Mouse (Mus musculus) adrenal gland, adult 2 months (tissue): ENCODE data around the gene Camta1. TPM values are rescaled to one million over a fixed set of nuclear protein-coding genes. Genes with fewer than 3 reads are reported as not detected.

Experiments used
- DNase-seq: peaks from one replicate; pipeline ENCODE4 v3.0.0; 2021
- polyA plus RNA-seq: library from polyadenylated mRNA; depleted of rRNA; stranded (reverse); fragments of >200 nt; gene quantifications from 2 replicates; pipeline ENCODE4 v1.2.3, GENCODE M21; 2012
- total RNA-seq, 2 experiments: library from RNA; stranded (reverse); gene quantifications; 2 replicates each; pipeline ENCODE4 v1.2.3; 2021

Gene Camta1
- total and polyA plus RNA-seq, 3 experiments, result 8.5 to 35.0 (median 24.0) TPM

- DNase-seq, result no peak
These were observed 597.8 kb downstream of the Camta1 start for GRCm38 (mm10) chr4:151263786-151264414.

GRCm38 (mm10) chr4:151263052-151263451 is 598.6 kb downstream of the Camta1 start:
- peak; percentile 62 for DNase-seq

GRCm38 (mm10) chr4:151256622-151257021 is 605.1 kb downstream of the Camta1 start:
- DNase-seq, result no peak

- DNase-seq, result no peak
These were observed 610.9 kb downstream of the Camta1 start for GRCm38 (mm10) chr4:151250824-151251223.

- no peak for DNase-seq
These were observed 616.4 kb downstream of the Camta1 start for GRCm38 (mm10) chr4:151245068-151245797.

- no peak for DNase-seq
These were observed 618.2 kb downstream of the Camta1 start for GRCm38 (mm10) chr4:151243445-151243844.

GRCm38 (mm10) chr4:151242751-151243150 is 618.9 kb downstream of the Camta1 start:
- no peak for DNase-seq

- DNase-seq, result no peak
These were observed 621.2 kb downstream of the Camta1 start for GRCm38 (mm10) chr4:151240465-151240864.

- no peak for DNase-seq
These were observed 622.5 kb downstream of the Camta1 start for GRCm38 (mm10) chr4:151238970-151239684.

GRCm38 (mm10) chr4:151237501-151237900 is 624.2 kb downstream of the Camta1 start:
- DNase-seq, result peak; percentile 75

GRCm38 (mm10) chr4:151234981-151235380 is 626.7 kb downstream of the Camta1 start:
- no peak for DNase-seq

- no peak for DNase-seq
These were observed 629.6 kb downstream of the Camta1 start for GRCm38 (mm10) chr4:151232028-151232427.

GRCm38 (mm10) chr4:151229073-151229472 is 632.6 kb downstream of the Camta1 start:
- DNase-seq, result no peak

- DNase-seq, result no peak
These were observed 635.2 kb downstream of the Camta1 start for GRCm38 (mm10) chr4:151226496-151226895.

- DNase-seq, result no peak
These were observed 637.7 kb downstream of the Camta1 start for GRCm38 (mm10) chr4:151224017-151224416.

- DNase-seq, result no peak
These were observed 638.2 kb downstream of the Camta1 start for GRCm38 (mm10) chr4:151223263-151223996.

GRCm38 (mm10) chr4:151222635-151223034 is 639.0 kb downstream of the Camta1 start:
- DNase-seq, result no peak

GRCm38 (mm10) chr4:151216553-151217292 is 645.0 kb downstream of the Camta1 start:
- no peak for DNase-seq

GRCm38 (mm10) chr4:151215866-151216265 is 645.8 kb downstream of the Camta1 start:
- no peak for DNase-seq

- DNase-seq, result no peak
These were observed 646.5 kb downstream of the Camta1 start for GRCm38 (mm10) chr4:151215179-151215578.

GRCm38 (mm10) chr4:151213475-151213874 is 648.2 kb downstream of the Camta1 start:
- DNase-seq, result no peak

- DNase-seq, result no peak
These were observed 649.7 kb downstream of the Camta1 start for GRCm38 (mm10) chr4:151211992-151212391.
